Mouse (Mus musculus) midbrain, embryonic 10.5 days (tissue): ENCODE data around the gene Gtf2a1l. TPM values are rescaled to one million over a fixed set of nuclear protein-coding genes. Genes with fewer than 3 reads are reported as not detected.

ENCODE experiments used
- DNase-seq: peaks from one replicate; pipeline ENCODE4 v3.0.0-alpha.2; 2017; ENCODE audit warnings: low spot score
- H3K27ac ChIP-seq: fragments of 300-500 bp; sonication (generic); replicated peaks from 2 replicates; pipeline ENCODE4 v1.5.1; 2016; ENCODE audit warnings: mild to moderate bottlenecking
- H3K27me3 ChIP-seq: fragments of 300-500 bp; sonication (generic); 2 replicates; pipeline ENCODE4 v1.6.1; 2016; ENCODE audit warnings: low read depth, mild to moderate bottlenecking; ENCODE audit not compliant: poor library complexity, severe bottlenecking
- H3K36me3 ChIP-seq: fragments of 300-500 bp; sonication (generic); 2 replicates; pipeline ENCODE4 v1.6.1; 2016; ENCODE audit warnings: mild to moderate bottlenecking, moderate library complexity
- H3K4me1 ChIP-seq: fragments of 300-500 bp; sonication (generic); 2 replicates; pipeline ENCODE4 v1.6.1; 2016
- H3K4me3 ChIP-seq: fragments of 300-500 bp; sonication (generic); 2 replicates; pipeline ENCODE4 v1.5.1; 2016; ENCODE audit warnings: mild to moderate bottlenecking, moderate library complexity
- H3K9me3 ChIP-seq: fragments of 300-500 bp; sonication (generic); replicated peaks from 2 replicates; pipeline ENCODE4 v1.6.1; 2016; ENCODE audit warnings: mild to moderate bottlenecking
- WGBS: fragments of 180-500 bp; shearing (Covaris S2); methylation state at CpG from one replicate; pipeline ENCODE4 v1.1.7; 2016; 5-methylcytosine and 5-hydroxymethylcytosine counted together
- polyA plus RNA-seq: library from polyadenylated mRNA; unstranded; fragments of >200 nt; fragmentation: Nextera tagmentation; extraction: Ambion mirVana; gene quantifications from 2 replicates; pipeline ENCODE4 v1.2.1, GENCODE M21; 2016

Gene Gtf2a1l
- polyA plus RNA-seq, 1 experiment from 2014 or later, result 0.19 TPM

- 67% methylated on average over 6 of the region's 6 CpGs for whole genome bisulfite sequencing
- peaks cover 60% of the 10 kb centered on the region for H3K4me1 ChIP-seq
Observed at GRCm38 (mm10) chr17:88755776-88756175, 87.3 kb downstream of the Gtf2a1l start.

GRCm38 (mm10) chr17:88758003-88758437, 89.6 kb downstream of the Gtf2a1l start:
- peak; percentile 50 for DNase-seq
- H3K9me3 ChIP-seq, result no peaks in the 10 kb centered on the region
- no peak overlapping the region; the same call in 1 of the 2 replicates for H3K4me3 ChIP-seq
- H3K4me1 ChIP-seq, result peaks cover 54% of the 10 kb centered on the region
- peaks cover 97% of the 10 kb centered on the region for H3K27me3 ChIP-seq
- H3K27ac ChIP-seq, result peak overlapping the region; percentile 70
- no peaks in the 10 kb centered on the region for H3K36me3 ChIP-seq
- 16% methylated on average over 9 of the region's 9 CpGs for WGBS

More at GRCm38 (mm10) chr17:88755776-88756175, 87.3 kb downstream of the Gtf2a1l start:
- Histone ChIP-seq H3K36me3 (no peaks in the 10 kb centered on the region), H3K9me3 (no peaks in the 10 kb centered on the region), H3K4me3 (no peak overlapping the region), H3K27ac (no peak overlapping the region), H3K27me3 (peaks cover 84% of the 10 kb centered on the region)
- DNase-seq, result no peak

- no peak overlapping the region for H3K4me3 ChIP-seq
- H3K36me3 ChIP-seq, result no peaks in the 10 kb centered on the region
- peaks cover 28% of the 10 kb centered on the region for H3K4me1 ChIP-seq
- 23% methylated on average over 5 of the region's 5 CpGs for WGBS
- H3K9me3 ChIP-seq, result 0 out of 2 replicates have a peak, but pooled peaks cover 3% of the 10 kb centered on the region
- peaks cover 75% of the 10 kb centered on the region for H3K27me3 ChIP-seq
- DNase-seq, result no peak
- 0 out of 2 replicates have a peak overlapping the region, but pooled peaks have one; percentile 4 for H3K27ac ChIP-seq
Observed at GRCm38 (mm10) chr17:88763396-88764135, 95.1 kb downstream of the Gtf2a1l start.

GRCm38 (mm10) chr17:88764136-88764485, 95.7 kb downstream of the Gtf2a1l start:
- H3K27ac ChIP-seq, result no peak overlapping the region
- peaks cover 27% of the 10 kb centered on the region for H3K4me1 ChIP-seq
- WGBS, result 27% methylated on average over 3 of the region's 3 CpGs
- H3K36me3 ChIP-seq, result no peaks in the 10 kb centered on the region
- no peak for DNase-seq
- H3K27me3 ChIP-seq, result peaks cover 69% of the 10 kb centered on the region
- 0 out of 2 replicates have a peak, but pooled peaks cover 3% of the 10 kb centered on the region for H3K9me3 ChIP-seq
- no peak overlapping the region for H3K4me3 ChIP-seq

Other genes starting within 250 kb of the Gtf2a1l start
- gene Foxn2, start 227.9 kb upstream of the Gtf2a1l start, polyA plus RNA-seq, result 12.3 and 12.5 TPM in 2 replicates
- gene Ppp1r21, start 138.5 kb upstream of the Gtf2a1l start, polyA plus RNA-seq, result 17.8 and 18.0 TPM in 2 replicates
- gene Ston1, start 71.0 kb upstream of the Gtf2a1l start, polyA plus RNA-seq, result 1.5 and 1.7 TPM in 2 replicates
- 0.24 and 0.25 TPM in 2 replicates for gene Lhcgr, start 123.3 kb downstream of the Gtf2a1l start, polyA plus RNA-seq